Comparison of ENCODE assay signal across 10 mouse cellular contexts in genomic region chr7:68365711-68366110, GRCm38 (mm10).
DNase-seq lines count a peak whose midpoint lies in the region; ATAC-seq and TF ChIP-seq lines count a peak whose summit lies in the region.
"Had no signal": no experiment of that assay in that cellular context is flagged by ENCODE, and none has a peak within 500 bp of the region (broad histone marks: within the 10 kb centered on the region; RNA-seq: fewer than 3 reads in every experiment).

No protein-coding gene starts in this region.

- no peak for TF ChIP-seq POLR2A in brain, embryonic 14.5 days (IDR thresholded peaks at IDR 0.05; ENCODE audit: borderline replicate concordance, extremely low read depth, insufficient read depth, insufficient read length, poor library complexity, severe bottlenecking)

- no peak overlapping the region for H3K9ac ChIP-seq in intestine, embryonic 15.5 days
- H3K9ac ChIP-seq: hindbrain, embryonic 13.5 days; neural tube, embryonic 13.5 days had no signal

- peak; percentile 27 for DNase-seq in gastrocnemius, postnatal 10 days
- no peak for DNase-seq in gastrocnemius, adult 2 months
- peak; percentile 63 for DNase-seq in brain, embryonic 14.5 days (ENCODE audit: low read depth)
- DNase-seq in cerebellum, postnatal 36 days: peak; percentile 28 to 43
- DNase-seq in lung, postnatal 4 days: peak; percentile 14 to 47

- no peak for TF ChIP-seq CTCF in gastrocnemius, adult 2 months (IDR thresholded peaks at IDR 0.05)
- TF ChIP-seq CTCF in brain, embryonic 14.5 days (IDR thresholded peaks at IDR 0.05; ENCODE audit: borderline replicate concordance, extremely low read depth, insufficient read depth, insufficient read length): no peak

- H3K36me3 ChIP-seq in intestine, embryonic 15.5 days: no peaks in the 10 kb centered on the region
- H3K36me3 ChIP-seq: G1E; hindbrain, embryonic 13.5 days; neural tube, embryonic 13.5 days had no signal

- no peak overlapping the region for H3K27ac ChIP-seq in gastrocnemius, adult 2 months
- no peak overlapping the region for H3K27ac ChIP-seq in intestine, embryonic 15.5 days
- H3K27ac ChIP-seq: hindbrain, embryonic 13.5 days; neural tube, embryonic 13.5 days had no signal

- no peaks in the 10 kb centered on the region for H3K4me1 ChIP-seq in intestine, embryonic 15.5 days (replicated peaks)
- H3K4me1 ChIP-seq: hindbrain, embryonic 13.5 days had no signal

- H3K9me3 ChIP-seq in intestine, embryonic 15.5 days: no peaks in the 10 kb centered on the region
- H3K9me3 ChIP-seq: neural tube, embryonic 13.5 days had no signal

- ATAC-seq in intestine, embryonic 15.5 days: no peak
- no peak for ATAC-seq in inflammation-experienced regulatory T-cells, adult 6 months

- intact Hi-C loops in gastrocnemius, adult 2 months (cut with DNase I): no loop called here

- H3K27me3 ChIP-seq in intestine, embryonic 15.5 days (replicated peaks): no peaks in the 10 kb centered on the region; the same call in 1 of the 2 replicates

- H3K4me2 ChIP-seq in intestine, embryonic 15.5 days (replicated peaks): no peak overlapping the region
- H3K4me2 ChIP-seq: hindbrain, embryonic 13.5 days; neural tube, embryonic 13.5 days had no signal

- H3K4me3 ChIP-seq in gastrocnemius, adult 2 months: no peak overlapping the region
- no peak overlapping the region for H3K4me3 ChIP-seq in intestine, embryonic 15.5 days (replicated peaks)
- H3K4me3 ChIP-seq: hindbrain, embryonic 13.5 days; neural tube, embryonic 13.5 days had no signal

- WGBS in intestine, embryonic 15.5 days: 87% methylated on average over 9 of the region's 9 CpGs
